Mouse (Mus musculus) bone marrow macrophage, adult 2 months (primary cell): ENCODE measurements around the gene AC170998.1.

ENCODE experiments used
- CTCF ChIP-seq: IDR thresholded peaks from 2 replicates; pipeline ENCODE4 v1.5.1; 2012; ENCODE audit warnings: low read depth, mild to moderate bottlenecking, low read length, moderate library complexity
- POLR2A ChIP-seq: IDR thresholded peaks from 2 replicates; pipeline ENCODE4 v1.6.1; 2012; ENCODE audit warnings: mild to moderate bottlenecking, low read depth, low read length, borderline replicate concordance

GRCm38 (mm10) chr17:28697290-28698195 lies 28.3 kb upstream of the AC170998.1 start:
- TF ChIP-seq CTCF (no peak), POLR2A (0 out of 2 replicates have a peak, but pooled peaks have one; percentile 7)
